Mouse (Mus musculus) kidney, embryonic 15.5 days (tissue): ENCODE measurements around the gene Smc1b. TPM values are rescaled to one million over a fixed set of nuclear protein-coding genes. Genes with fewer than 3 reads are reported as not detected.

Experiments
- polyA plus RNA-seq: library from polyadenylated mRNA; unstranded; fragments of >200 nt; fragmentation: Nextera tagmentation; extraction: Ambion mirVana; gene quantifications from 2 replicates; pipeline ENCODE4 v1.2.1, GENCODE M21; 2015

Gene Smc1b
- polyA plus RNA-seq, 1 experiment from 2014 or later: 0.21 TPM

Other genes starting within 250 kb of the Smc1b start
- 0.90 and 1.0 TPM in 2 replicates for gene Gm29666, start 211.9 kb downstream of the Smc1b start, polyA plus RNA-seq
- gene Nup50, start 208.6 kb downstream of the Smc1b start, polyA plus RNA-seq: 41.1 and 42.9 TPM in 2 replicates
- gene 5031439G07Rik, start 143.4 kb downstream of the Smc1b start, polyA plus RNA-seq: 5.7 and 7.1 TPM in 2 replicates
- gene Upk3a, start 114.8 kb downstream of the Smc1b start, polyA plus RNA-seq: 25.0 and 27.2 TPM in 2 replicates
- 20.9 and 23.0 TPM in 2 replicates for gene Fam118a, start 103.0 kb downstream of the Smc1b start, polyA plus RNA-seq
- 0.53 TPM in 2 replicates for gene Ribc2, start 114 bp upstream of the Smc1b start, polyA plus RNA-seq
- gene Fbln1, start 74.0 kb upstream of the Smc1b start, polyA plus RNA-seq: 170 and 206 TPM in 2 replicates
- 266 and 287 TPM in 2 replicates for gene Atxn10, start 204.3 kb upstream of the Smc1b start, polyA plus RNA-seq